Mouse (Mus musculus) lung, postnatal 0 days (tissue): ENCODE data around the gene St3gal5.

Experiments
- CTCF ChIP-seq: IDR thresholded peaks from 2 replicates; pipeline ENCODE4 v1.5.1; 2016; ENCODE audit warnings: antibody characterized with exemption, mild to moderate bottlenecking
- EP300 ChIP-seq: IDR thresholded peaks from 2 replicates; pipeline ENCODE4 v1.6.1; 2016; ENCODE audit warnings: antibody characterized with exemption, mild to moderate bottlenecking, control low read depth

DNA sequence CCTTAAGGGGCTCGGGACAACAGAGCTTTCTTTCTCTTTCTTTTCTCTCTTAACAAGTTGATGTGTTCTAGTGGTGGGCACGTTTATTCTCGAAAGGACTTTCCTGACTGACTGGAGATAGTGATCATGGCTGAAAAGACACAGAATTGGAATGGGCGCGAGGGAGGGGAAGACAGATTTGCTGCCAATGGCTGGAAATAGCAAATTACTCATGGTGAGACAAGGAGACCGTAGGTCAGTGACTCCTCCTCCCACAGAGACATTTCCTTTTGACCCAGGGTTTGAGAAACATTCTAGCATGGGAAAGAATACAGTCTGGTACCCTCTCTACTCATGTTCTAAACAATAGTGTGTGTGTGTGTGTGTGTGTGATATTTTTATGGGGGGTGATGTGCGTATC, 46.6 kb upstream of the St3gal5 start:
- no peak for TF ChIP-seq EP300
- no peak for TF ChIP-seq CTCF
